Mouse (Mus musculus) testis, adult 2 months (tissue): Measurements from ENCODE around the gene Dgat2.

Experiments used
- CTCF ChIP-seq: fragments of 200-500 bp; IDR thresholded peaks from 2 replicates; pipeline ENCODE4 v1.5.1; 2012; ENCODE audit warnings: low read depth, mild to moderate bottlenecking, inconsistent platforms, low read length, moderate library complexity; ENCODE audit not compliant: control insufficient read depth, insufficient read depth, insufficient replicate concordance
- POLR2A ChIP-seq: fragments of 200-500 bp; IDR thresholded peaks from 2 replicates; pipeline ENCODE4 v1.6.1; 2012; ENCODE audit warnings: low read depth, mild to moderate bottlenecking, inconsistent platforms, low read length, moderate library complexity; ENCODE audit not compliant: control insufficient read depth

DNA sequence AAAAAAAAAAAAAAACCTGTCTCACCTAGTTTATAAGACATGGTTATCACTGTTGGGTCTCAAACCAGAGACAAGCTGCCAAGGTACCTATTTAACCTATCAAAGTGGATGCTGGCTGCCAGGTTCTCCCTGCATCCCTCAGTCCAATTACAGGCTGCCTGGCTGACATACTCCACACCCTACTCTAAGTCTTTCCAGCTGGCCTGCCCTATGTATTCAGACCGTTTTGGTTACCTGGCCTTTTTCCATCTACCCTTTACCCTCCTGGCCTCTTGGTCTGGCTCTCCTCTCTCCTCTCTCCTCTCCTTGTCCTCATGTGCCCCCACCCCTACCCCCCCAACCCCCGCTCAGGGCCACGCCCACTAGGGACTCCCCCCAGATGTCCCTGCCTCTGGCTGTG lies 65.7 kb downstream of the Dgat2 start:
- no peak for TF ChIP-seq POLR2A
- no peak for TF ChIP-seq CTCF
